Mouse (Mus musculus): ENCODE results near the gene BC051142. TPM values are rescaled to one million over a fixed set of nuclear protein-coding genes. Genes with fewer than 3 reads are reported as not detected.

BC051142 gene
- polyA plus RNA-seq, 1 experiment from 2014 or later: 1.2 TPM

DNA sequence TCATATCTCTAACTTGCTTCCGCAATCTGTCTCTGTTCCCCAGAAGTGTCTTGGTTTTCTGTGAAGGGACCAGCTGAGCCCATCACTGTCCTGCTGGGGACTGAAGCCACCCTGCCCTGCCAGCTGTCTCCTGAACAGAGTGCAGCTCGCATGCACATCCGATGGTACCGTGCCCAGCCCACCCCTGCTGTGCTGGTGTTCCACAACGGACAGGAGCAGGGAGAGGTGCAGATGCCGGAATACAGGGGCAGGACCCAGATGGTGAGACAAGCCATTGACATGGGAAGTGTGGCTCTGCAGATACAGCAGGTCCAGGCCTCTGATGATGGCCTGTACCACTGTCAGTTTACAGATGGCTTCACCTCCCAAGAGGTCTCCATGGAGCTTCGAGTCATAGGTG, 19.2 kb upstream of the BC051142 start:
- Histone ChIP-seq H3K4me1 (replicated peaks; ENCODE audit: insufficient read depth, low read length) (no peaks in the 10 kb centered on the region), H3K4me3 (replicated peaks; ENCODE audit: low read depth, low read length) (no peak overlapping the region), H3K9ac (ENCODE audit: low read depth, low read length) (no peak overlapping the region), H3K36me3 (ENCODE audit: insufficient read depth, low read length) (no peaks in the 10 kb centered on the region), H3K27ac (no peak overlapping the region), H3K9me3 (replicated peaks; ENCODE audit: low read length) (no peaks in the 10 kb centered on the region), H3K27me3 (ENCODE audit: insufficient read depth, low read length) (no peaks in the 10 kb centered on the region), H3K4me2 (ENCODE audit: low read length) (no peak overlapping the region)
- TF ChIP-seq CTCF (IDR thresholded peaks at IDR 0.05; ENCODE audit: low read depth): no peak
- ATAC-seq (replicated peaks; ENCODE audit: low FRiP score, low read depth) (no peak), DNase-seq (ENCODE audit: low spot score) (no peak)
- 82% methylated on average over 7 of the region's 7 CpGs for WGBS

- DNase-seq (ENCODE audit: low spot score) (no peak), ATAC-seq (replicated peaks; ENCODE audit: low FRiP score, low read depth) (no peak)
- H3K4me2 ChIP-seq (ENCODE audit: low read length): no peak overlapping the region
- TF ChIP-seq CTCF (IDR thresholded peaks at IDR 0.05; ENCODE audit: low read depth): no peak
- H3K9ac ChIP-seq (ENCODE audit: low read depth, low read length): no peak overlapping the region
- H3K4me1 ChIP-seq (replicated peaks; ENCODE audit: insufficient read depth, low read length): no peaks in the 10 kb centered on the region
- H3K4me3 ChIP-seq (replicated peaks; ENCODE audit: low read depth, low read length): no peak overlapping the region
- no peaks in the 10 kb centered on the region for H3K9me3 ChIP-seq (replicated peaks; ENCODE audit: low read length)
- no peaks in the 10 kb centered on the region for H3K36me3 ChIP-seq (ENCODE audit: insufficient read depth, low read length)
- 48% methylated on average over 11 of the region's 11 CpGs for WGBS
- no peak overlapping the region for H3K27ac ChIP-seq
- no peaks in the 10 kb centered on the region for H3K27me3 ChIP-seq (ENCODE audit: insufficient read depth, low read length)
Measured at GRCm38 (mm10) chr17:34381876-34382275, 16.7 kb upstream of the BC051142 start.

- 75% methylated on average over 7 of the region's 7 CpGs for WGBS
- Histone ChIP-seq H3K4me1 (replicated peaks; ENCODE audit: insufficient read depth, low read length) (no peaks in the 10 kb centered on the region), H3K27ac (no peak overlapping the region), H3K27me3 (ENCODE audit: insufficient read depth, low read length) (no peaks in the 10 kb centered on the region), H3K4me3 (replicated peaks; ENCODE audit: low read depth, low read length) (no peak overlapping the region), H3K9ac (ENCODE audit: low read depth, low read length) (no peak overlapping the region), H3K36me3 (ENCODE audit: insufficient read depth, low read length) (no peaks in the 10 kb centered on the region), H3K9me3 (replicated peaks; ENCODE audit: low read length) (no peaks in the 10 kb centered on the region), H3K4me2 (ENCODE audit: low read length) (no peak overlapping the region)
- ATAC-seq (replicated peaks; ENCODE audit: low FRiP score, low read depth): no peak
- no peak for DNase-seq (ENCODE audit: low spot score)
- peak; percentile 47 for TF ChIP-seq CTCF (IDR thresholded peaks at IDR 0.05; ENCODE audit: low read depth)
Measured at GRCm38 (mm10) chr17:34383212-34383611, 15.4 kb upstream of the BC051142 start.

- H3K4me3 ChIP-seq (replicated peaks; ENCODE audit: low read depth, low read length): no peak overlapping the region
- no peaks in the 10 kb centered on the region for H3K4me1 ChIP-seq (replicated peaks; ENCODE audit: insufficient read depth, low read length)
- H3K36me3 ChIP-seq (ENCODE audit: insufficient read depth, low read length): no peaks in the 10 kb centered on the region
- no peaks in the 10 kb centered on the region for H3K27me3 ChIP-seq (ENCODE audit: insufficient read depth, low read length)
- H3K27ac ChIP-seq: no peak overlapping the region
- H3K9me3 ChIP-seq (replicated peaks; ENCODE audit: low read length): no peaks in the 10 kb centered on the region
- no peak for DNase-seq (ENCODE audit: low spot score)
- TF ChIP-seq CTCF (IDR thresholded peaks at IDR 0.05; ENCODE audit: low read depth): no peak
- 55% methylated on average over 3 of the region's 3 CpGs for WGBS
- no peak overlapping the region for H3K9ac ChIP-seq (ENCODE audit: low read depth, low read length)
- ATAC-seq (replicated peaks; ENCODE audit: low FRiP score, low read depth): no peak
- H3K4me2 ChIP-seq (ENCODE audit: low read length): no peak overlapping the region
Measured at GRCm38 (mm10) chr17:34384699-34385098, 13.9 kb upstream of the BC051142 start.

- no peaks in the 10 kb centered on the region for H3K36me3 ChIP-seq (ENCODE audit: insufficient read depth, low read length)
- H3K27me3 ChIP-seq (ENCODE audit: insufficient read depth, low read length): no peaks in the 10 kb centered on the region
- no peak overlapping the region for H3K4me2 ChIP-seq (ENCODE audit: low read length)
- DNase-seq (ENCODE audit: low spot score): no peak
- H3K27ac ChIP-seq: no peak overlapping the region
- peaks cover 2% of the 10 kb centered on the region; the same call in 1 of the 2 replicates for H3K4me1 ChIP-seq (replicated peaks; ENCODE audit: insufficient read depth, low read length)
- TF ChIP-seq CTCF (IDR thresholded peaks at IDR 0.05; ENCODE audit: low read depth): no peak
- H3K9ac ChIP-seq (ENCODE audit: low read depth, low read length): no peak overlapping the region
- WGBS: 82% methylated on average over 2 of the region's 2 CpGs
- no peak overlapping the region for H3K4me3 ChIP-seq (replicated peaks; ENCODE audit: low read depth, low read length)
- no peaks in the 10 kb centered on the region for H3K9me3 ChIP-seq (replicated peaks; ENCODE audit: low read length)
- no peak for ATAC-seq (replicated peaks; ENCODE audit: low FRiP score, low read depth)
Measured at GRCm38 (mm10) chr17:34386656-34387055, 12.0 kb upstream of the BC051142 start.

DNA sequence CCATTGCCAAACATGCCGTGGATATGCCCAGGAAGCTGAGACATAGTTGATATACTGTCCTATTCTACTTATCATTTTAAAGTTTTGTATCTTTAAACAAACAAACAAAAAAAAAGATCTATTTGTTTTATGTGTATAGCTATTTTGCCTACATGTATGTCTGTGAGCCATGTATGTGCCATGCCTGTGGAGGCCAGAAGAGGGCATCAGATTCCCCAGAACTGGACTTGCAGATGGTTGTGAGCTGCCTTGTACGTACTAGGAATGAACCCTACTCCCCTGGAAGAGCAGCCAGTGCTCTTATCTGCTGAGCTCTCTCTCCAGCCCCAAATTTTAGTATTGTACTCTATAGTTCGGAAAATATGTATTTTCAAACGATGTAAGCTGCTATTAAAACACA, 10.1 kb upstream of the BC051142 start:
- H3K27me3 ChIP-seq (ENCODE audit: insufficient read depth, low read length): no peaks in the 10 kb centered on the region
- peaks cover 5% of the 10 kb centered on the region; the same call in 1 of the 2 replicates for H3K4me1 ChIP-seq (replicated peaks; ENCODE audit: insufficient read depth, low read length)
- H3K9ac ChIP-seq (ENCODE audit: low read depth, low read length): no peak overlapping the region
- H3K27ac ChIP-seq: no peak overlapping the region
- DNase-seq (ENCODE audit: low spot score) (peak; percentile 65), ATAC-seq (replicated peaks; ENCODE audit: low FRiP score, low read depth) (no peak)
- H3K4me2 ChIP-seq (ENCODE audit: low read length): no peak overlapping the region
- no peak overlapping the region for H3K4me3 ChIP-seq (replicated peaks; ENCODE audit: low read depth, low read length)
- WGBS: 33% methylated on average over 4 of the region's 4 CpGs
- no peaks in the 10 kb centered on the region for H3K36me3 ChIP-seq (ENCODE audit: insufficient read depth, low read length)
- TF ChIP-seq CTCF (IDR thresholded peaks at IDR 0.05; ENCODE audit: low read depth): peak; percentile 80
- no peaks in the 10 kb centered on the region for H3K9me3 ChIP-seq (replicated peaks; ENCODE audit: low read length)

- peaks cover 5% of the 10 kb centered on the region; the same call in 1 of the 2 replicates for H3K4me1 ChIP-seq (replicated peaks; ENCODE audit: insufficient read depth, low read length)
- no peak overlapping the region for H3K4me2 ChIP-seq (ENCODE audit: low read length)
- no peak overlapping the region for H3K27ac ChIP-seq
- WGBS: 71% methylated on average over 7 of the region's 7 CpGs
- H3K9ac ChIP-seq (ENCODE audit: low read depth, low read length): no peak overlapping the region
- no peak overlapping the region for H3K4me3 ChIP-seq (replicated peaks; ENCODE audit: low read depth, low read length)
- no peak for ATAC-seq (replicated peaks; ENCODE audit: low FRiP score, low read depth)
- no peaks in the 10 kb centered on the region for H3K36me3 ChIP-seq (ENCODE audit: insufficient read depth, low read length)
- DNase-seq (ENCODE audit: low spot score): no peak
- no peaks in the 10 kb centered on the region for H3K27me3 ChIP-seq (ENCODE audit: insufficient read depth, low read length)
- H3K9me3 ChIP-seq (replicated peaks; ENCODE audit: low read length): no peaks in the 10 kb centered on the region
- no peak for TF ChIP-seq CTCF (IDR thresholded peaks at IDR 0.05; ENCODE audit: low read depth)
Measured at GRCm38 (mm10) chr17:34391507-34391906, 7.1 kb upstream of the BC051142 start.

Measured in kidney, postnatal 0 days (tissue).